In genomic region chr14:54583681-54584338, GRCm38 (mm10) we compare ENCODE assay signal across 9 mouse cellular contexts. TPM values are rescaled to one million over a fixed set of nuclear protein-coding genes. Genes with fewer than 3 reads are reported as not detected.
DNase-seq lines count a peak whose midpoint lies in the region; ATAC-seq and TF ChIP-seq lines count a peak whose summit lies in the region.
"Had no signal": no experiment of that assay in that cellular context is flagged by ENCODE, and none has a peak within 500 bp of the region (broad histone marks: within the 10 kb centered on the region; RNA-seq: fewer than 3 reads in every experiment).

No protein-coding gene starts in this region.

- no peak overlapping the region for H3K9ac ChIP-seq in heart, postnatal 0 days (replicated peaks; ENCODE audit: low read depth, low read length)
- H3K9ac ChIP-seq in limb, embryonic 14.5 days (ENCODE audit: low read depth, low read length, severe bottlenecking): no peak overlapping the region
- no peak overlapping the region for H3K9ac ChIP-seq in midbrain, postnatal 0 days (replicated peaks; ENCODE audit: low read length, poor library complexity, severe bottlenecking)
- H3K9ac ChIP-seq: embryonic facial prominence, embryonic 15.5 days had no signal

- peak; percentile 81; the same call in 1 of the 2 replicates for ATAC-seq in common myeloid progenitor, adult 5-6 weeks (replicated peaks; ENCODE audit: low read depth, poor library complexity, severe bottlenecking)
- ATAC-seq in heart, postnatal 0 days (ENCODE audit: insufficient read depth, low read depth): peak; percentile 56
- peak; percentile 67 for ATAC-seq in limb, embryonic 14.5 days (ENCODE audit: low FRiP score, low read depth)
- ATAC-seq in midbrain, postnatal 0 days (ENCODE audit: low FRiP score): 0 out of 2 replicates have a peak, but pooled peaks have one; percentile 44

- H3K4me3 ChIP-seq in layer of hippocampus, adult 2 months: no peak overlapping the region
- H3K4me3 ChIP-seq in heart, postnatal 0 days (ENCODE audit: low read depth, low read length): no peak overlapping the region
- no peak overlapping the region for H3K4me3 ChIP-seq in limb, embryonic 14.5 days (replicated peaks; ENCODE audit: low read length)
- H3K4me3 ChIP-seq in midbrain, postnatal 0 days (ENCODE audit: low read depth, low read length): no peak overlapping the region
- H3K4me3 ChIP-seq: embryonic facial prominence, embryonic 15.5 days had no signal

- DNase-seq in layer of hippocampus, adult 2 months (ENCODE audit: low spot score in 2 of 2): peak in 1 of 2 experiments; percentile 73
- DNase-seq in layer of hippocampus, adult 9-10 months (ENCODE audit: low spot score): no peak
- peak; percentile 66 for DNase-seq in MN1 (ENCODE audit: low spot score)
- peak; percentile 74 for DNase-seq in heart, postnatal 0 days (ENCODE audit: low spot score)
- peak; percentile 79 for DNase-seq in limb, embryonic 14.5 days (ENCODE audit: low spot score)
- DNase-seq in midbrain, postnatal 0 days (ENCODE audit: low spot score): peak; percentile 63
- peak; percentile 65 for DNase-seq in yolk sac, embryonic 10.5 days (ENCODE audit: low spot score)

- H3K9me3 ChIP-seq in heart, postnatal 0 days (replicated peaks; ENCODE audit: control insufficient read depth, low read length): no peaks in the 10 kb centered on the region
- no peaks in the 10 kb centered on the region for H3K9me3 ChIP-seq in limb, embryonic 14.5 days (ENCODE audit: control insufficient read depth, low read length)
- H3K9me3 ChIP-seq in midbrain, postnatal 0 days (ENCODE audit: low read length): no peaks in the 10 kb centered on the region
- H3K9me3 ChIP-seq: embryonic facial prominence, embryonic 15.5 days had no signal

- H3K27ac ChIP-seq in layer of hippocampus, adult 2 months: no peak overlapping the region
- H3K27ac ChIP-seq in heart, postnatal 0 days (ENCODE audit: low read depth): no peak overlapping the region
- no peak overlapping the region for H3K27ac ChIP-seq in limb, embryonic 14.5 days (replicated peaks; ENCODE audit: low read depth, low read length)
- no peak overlapping the region for H3K27ac ChIP-seq in midbrain, postnatal 0 days (ENCODE audit: low read depth, low read length)
- H3K27ac ChIP-seq: embryonic facial prominence, embryonic 15.5 days had no signal

- 0 out of 2 replicates have a peak, but pooled peaks cover 3% of the 10 kb centered on the region for H3K4me1 ChIP-seq in heart, postnatal 0 days (ENCODE audit: control insufficient read depth, insufficient read depth)
- H3K4me1 ChIP-seq in limb, embryonic 14.5 days (ENCODE audit: control insufficient read depth, insufficient read depth, low read length): no peaks in the 10 kb centered on the region
- H3K4me1 ChIP-seq in midbrain, postnatal 0 days (ENCODE audit: insufficient read depth, low read length): no peaks in the 10 kb centered on the region

- 26% methylated on average over 7 of the region's 7 CpGs for WGBS in heart, postnatal 0 days
- WGBS in limb, embryonic 14.5 days: 44% methylated on average over 7 of the region's 7 CpGs
- WGBS in midbrain, postnatal 0 days: 43% methylated on average over 7 of the region's 7 CpGs

- TF ChIP-seq POLR2A in limb, embryonic 14.5 days (IDR thresholded peaks at IDR 0.05; ENCODE audit: borderline replicate concordance, extremely low read depth, insufficient read depth, insufficient read length): no peak

- H3K27me3 ChIP-seq in heart, postnatal 0 days (ENCODE audit: control insufficient read depth, insufficient read depth, low read length): no peaks in the 10 kb centered on the region
- no peaks in the 10 kb centered on the region for H3K27me3 ChIP-seq in limb, embryonic 14.5 days (ENCODE audit: control insufficient read depth, insufficient read depth, low read length)
- H3K27me3 ChIP-seq in midbrain, postnatal 0 days (ENCODE audit: insufficient read depth, low read length): no peaks in the 10 kb centered on the region
- H3K27me3 ChIP-seq: embryonic facial prominence, embryonic 15.5 days had no signal

- H3K36me3 ChIP-seq in heart, postnatal 0 days (replicated peaks; ENCODE audit: control insufficient read depth, insufficient read depth, low read length): peaks cover 10% of the 10 kb centered on the region
- peaks cover 27% of the 10 kb centered on the region for H3K36me3 ChIP-seq in limb, embryonic 14.5 days (ENCODE audit: control insufficient read depth, insufficient read depth, low read length)
- peaks cover 5% of the 10 kb centered on the region; the same call in 1 of the 2 replicates for H3K36me3 ChIP-seq in midbrain, postnatal 0 days (ENCODE audit: insufficient read depth, low read length)

- no peak overlapping the region for H3K4me2 ChIP-seq in heart, postnatal 0 days (ENCODE audit: low read depth, low read length)
- H3K4me2 ChIP-seq in limb, embryonic 14.5 days (replicated peaks; ENCODE audit: low read depth, low read length, severe bottlenecking): no peak overlapping the region
- no peak overlapping the region for H3K4me2 ChIP-seq in midbrain, postnatal 0 days (ENCODE audit: low read depth, low read length, poor library complexity, severe bottlenecking)
- H3K4me2 ChIP-seq: embryonic facial prominence, embryonic 15.5 days had no signal

- no peak for TF ChIP-seq EP300 in heart, postnatal 0 days (IDR thresholded peaks at IDR 0.05; ENCODE audit: low read depth)

- peak; percentile 78 for TF ChIP-seq CTCF in layer of hippocampus, adult 2 months (conservative IDR thresholded peaks at IDR 0.05)
- peak; percentile 79 for TF ChIP-seq CTCF in heart, postnatal 0 days (IDR thresholded peaks at IDR 0.05; ENCODE audit: low read depth)
- peak; percentile 76 for TF ChIP-seq CTCF in midbrain, postnatal 0 days (IDR thresholded peaks at IDR 0.05)

RNA-seq across cellular contexts. Expression of gene Ajuba, which starts 6.5 kb away (rescaled TPM):
- 1 to 10 TPM; 1.1 to 1.8 TPM for total RNA-seq in layer of hippocampus, adult 2 months (2021)
- 1.3 and 1.9 TPM in 2 replicates for total RNA-seq in common myeloid progenitor, adult 5-6 weeks (2017)
- total RNA-seq in heart, postnatal 0 days (2014; rRNA removed; ENCODE audit: low replicate concordance): 24.8 and 32.5 TPM in 2 replicates
- 9.9 and 11.3 TPM in 2 replicates for polyA plus RNA-seq in heart, postnatal 0 days (2015; fragmentation: Nextera tagmentation; extraction: Ambion mirVana)
- 61.4 and 66.1 TPM in 2 replicates for polyA plus RNA-seq in limb, embryonic 14.5 days (2012; rRNA removed)
- polyA plus RNA-seq in limb, embryonic 14.5 days (2014; fragmentation: Nextera tagmentation; extraction: Ambion mirVana): 18.1 and 24.2 TPM in 2 replicates
- total RNA-seq in midbrain, postnatal 0 days (2014; rRNA removed): 8.1 and 8.2 TPM in 2 replicates
- polyA plus RNA-seq in midbrain, postnatal 0 days (2015; fragmentation: Nextera tagmentation; extraction: Ambion mirVana): 3.5 and 3.9 TPM in 2 replicates

RNA-seq across cellular contexts. Expression of gene 4931414P19Rik, which starts 22.0 kb away (rescaled TPM):
- 1 to 10 TPM; 5.8 to 7.1 TPM for total RNA-seq in layer of hippocampus, adult 2 months (2021)
- total RNA-seq in common myeloid progenitor, adult 5-6 weeks (2017): 5.3 TPM in 2 replicates
- 5.3 and 12.4 TPM in 2 replicates for total RNA-seq in heart, postnatal 0 days (2014; rRNA removed; ENCODE audit: low replicate concordance)
- 3.3 and 4.0 TPM in 2 replicates for polyA plus RNA-seq in heart, postnatal 0 days (2015; fragmentation: Nextera tagmentation; extraction: Ambion mirVana)
- 13.5 and 14.0 TPM in 2 replicates for polyA plus RNA-seq in limb, embryonic 14.5 days (2012; rRNA removed)
- polyA plus RNA-seq in limb, embryonic 14.5 days (2014; fragmentation: Nextera tagmentation; extraction: Ambion mirVana): 4.4 and 7.3 TPM in 2 replicates
- 4.6 and 8.7 TPM in 2 replicates for total RNA-seq in midbrain, postnatal 0 days (2014; rRNA removed)
- 2.2 and 2.8 TPM in 2 replicates for polyA plus RNA-seq in midbrain, postnatal 0 days (2015; fragmentation: Nextera tagmentation; extraction: Ambion mirVana)

RNA-seq across cellular contexts. Expression of gene Haus4, which starts 29.4 kb away (rescaled TPM):
- total RNA-seq in layer of hippocampus, adult 2 months (2021): 1 to 10 TPM; 4.4 to 4.8 TPM
- 74.5 and 85.9 TPM in 2 replicates for total RNA-seq in common myeloid progenitor, adult 5-6 weeks (2017)
- total RNA-seq in heart, postnatal 0 days (2014; rRNA removed; ENCODE audit: low replicate concordance): 84.6 and 109 TPM in 2 replicates
- polyA plus RNA-seq in heart, postnatal 0 days (2015; fragmentation: Nextera tagmentation; extraction: Ambion mirVana): 26.3 and 27.0 TPM in 2 replicates
- polyA plus RNA-seq in limb, embryonic 14.5 days (2012; rRNA removed): 33.8 and 39.4 TPM in 2 replicates
- 45.1 and 46.8 TPM in 2 replicates for polyA plus RNA-seq in limb, embryonic 14.5 days (2014; fragmentation: Nextera tagmentation; extraction: Ambion mirVana)
- 13.3 and 13.7 TPM in 2 replicates for total RNA-seq in midbrain, postnatal 0 days (2014; rRNA removed)
- 13.2 and 14.3 TPM in 2 replicates for polyA plus RNA-seq in midbrain, postnatal 0 days (2015; fragmentation: Nextera tagmentation; extraction: Ambion mirVana)

RNA-seq across cellular contexts. Expression of gene Psmb5, which starts 34.0 kb away (rescaled TPM):
- total RNA-seq in layer of hippocampus, adult 2 months (2021): 100 to 1,000 TPM; 199 to 218 TPM
- 56.3 and 58.6 TPM in 2 replicates for total RNA-seq in common myeloid progenitor, adult 5-6 weeks (2017)
- 207 TPM in 2 replicates for total RNA-seq in heart, postnatal 0 days (2014; rRNA removed; ENCODE audit: low replicate concordance)
- polyA plus RNA-seq in heart, postnatal 0 days (2015; fragmentation: Nextera tagmentation; extraction: Ambion mirVana): 342 and 350 TPM in 2 replicates
- polyA plus RNA-seq in limb, embryonic 14.5 days (2012; rRNA removed): 196 and 235 TPM in 2 replicates
- polyA plus RNA-seq in limb, embryonic 14.5 days (2014; fragmentation: Nextera tagmentation; extraction: Ambion mirVana): 357 and 375 TPM in 2 replicates
- total RNA-seq in midbrain, postnatal 0 days (2014; rRNA removed): 157 and 197 TPM in 2 replicates
- 404 and 427 TPM in 2 replicates for polyA plus RNA-seq in midbrain, postnatal 0 days (2015; fragmentation: Nextera tagmentation; extraction: Ambion mirVana)

RNA-seq across cellular contexts. Expression of gene Psmb11, which starts 37.4 kb away (rescaled TPM):
- under 1 TPM; 0.22 to 0.28 TPM for total RNA-seq in layer of hippocampus, adult 2 months (2021)
- total RNA-seq in common myeloid progenitor, adult 5-6 weeks (2017): not detected in 2 replicates
- not detected in 2 replicates for total RNA-seq in heart, postnatal 0 days (2014; rRNA removed; ENCODE audit: low replicate concordance)
- not detected in 2 replicates for polyA plus RNA-seq in heart, postnatal 0 days (2015; fragmentation: Nextera tagmentation; extraction: Ambion mirVana)
- polyA plus RNA-seq in limb, embryonic 14.5 days (2012; rRNA removed): 0.01 and 0.09 TPM in 2 replicates
- not detected in 2 replicates for polyA plus RNA-seq in limb, embryonic 14.5 days (2014; fragmentation: Nextera tagmentation; extraction: Ambion mirVana)
- not detected in 2 replicates for total RNA-seq in midbrain, postnatal 0 days (2014; rRNA removed)
- polyA plus RNA-seq in midbrain, postnatal 0 days (2015; fragmentation: Nextera tagmentation; extraction: Ambion mirVana): 0.27 TPM in 1 of 2 replicates, not detected in the other
- polyA plus RNA-seq: embryonic facial prominence, embryonic 15.5 days had no signal
